Mouse (Mus musculus): ENCODE measurements around the gene Gm10192.

GRCm38 (mm10) chr4:97192601-97193000, 9.6 kb upstream of the Gm10192 start:
- no peak for TF ChIP-seq CHD1 (IDR thresholded peaks at IDR 0.05; ENCODE audit: low read depth, low read length)
- no peak for TF ChIP-seq CTCF (IDR thresholded peaks at IDR 0.05 in 2 of 3, conservative IDR thresholded peaks at IDR 0.05 in 1 of 3; ENCODE audit: control insufficient read depth in 1 of 3, insufficient read depth in 1 of 3, low read depth in 2 of 3, low read length in 3 of 3, poor library complexity in 1 of 3, severe bottlenecking in 1 of 3)
- no peak for TF ChIP-seq EP300 (IDR thresholded peaks at IDR 0.05; ENCODE audit: low read depth in 1 of 2, low read length in 2 of 2)
- TF ChIP-seq JUND (IDR thresholded peaks at IDR 0.05; ENCODE audit: low read depth, low read length) = no peak
- TF ChIP-seq POLR2A (IDR thresholded peaks at IDR 0.05; ENCODE audit: control insufficient read depth in 1 of 2, insufficient read depth in 1 of 2, low read depth in 1 of 2, low read length in 2 of 2, poor library complexity in 1 of 2) = no peak
- no peak for TF ChIP-seq TCF12 (IDR thresholded peaks at IDR 0.05; ENCODE audit: low read depth, low read length)
- TF ChIP-seq GATA1 (IDR thresholded peaks at IDR 0.05; ENCODE audit: low read depth, low read length) = no peak
- no peak for TF ChIP-seq RCOR1 (IDR thresholded peaks at IDR 0.05; ENCODE audit: low read depth, low read length)
- TF ChIP-seq BHLHE40 (IDR thresholded peaks at IDR 0.05; ENCODE audit: borderline replicate concordance, low read depth, low read length) = no peak
- TF ChIP-seq POLR2AphosphoS2 (IDR thresholded peaks at IDR 0.05; ENCODE audit: low read length) = no peak
- no peak for TF ChIP-seq MAX (IDR thresholded peaks at IDR 0.05; ENCODE audit: low read length)
- no peak for TF ChIP-seq SIN3A (IDR thresholded peaks at IDR 0.05; ENCODE audit: low read length)
- TF ChIP-seq GABPA (IDR thresholded peaks at IDR 0.05; ENCODE audit: low read depth, low read length) = no peak

Data from MEL (cell line).